Mouse (Mus musculus): ENCODE data around the gene Rfx2. TPM values are rescaled to one million over a fixed set of nuclear protein-coding genes. Genes with fewer than 3 reads are reported as not detected.

Rfx2 gene
- 7.6 and 7.7 TPM in 2 replicates for total RNA-seq (2017)

DNA sequence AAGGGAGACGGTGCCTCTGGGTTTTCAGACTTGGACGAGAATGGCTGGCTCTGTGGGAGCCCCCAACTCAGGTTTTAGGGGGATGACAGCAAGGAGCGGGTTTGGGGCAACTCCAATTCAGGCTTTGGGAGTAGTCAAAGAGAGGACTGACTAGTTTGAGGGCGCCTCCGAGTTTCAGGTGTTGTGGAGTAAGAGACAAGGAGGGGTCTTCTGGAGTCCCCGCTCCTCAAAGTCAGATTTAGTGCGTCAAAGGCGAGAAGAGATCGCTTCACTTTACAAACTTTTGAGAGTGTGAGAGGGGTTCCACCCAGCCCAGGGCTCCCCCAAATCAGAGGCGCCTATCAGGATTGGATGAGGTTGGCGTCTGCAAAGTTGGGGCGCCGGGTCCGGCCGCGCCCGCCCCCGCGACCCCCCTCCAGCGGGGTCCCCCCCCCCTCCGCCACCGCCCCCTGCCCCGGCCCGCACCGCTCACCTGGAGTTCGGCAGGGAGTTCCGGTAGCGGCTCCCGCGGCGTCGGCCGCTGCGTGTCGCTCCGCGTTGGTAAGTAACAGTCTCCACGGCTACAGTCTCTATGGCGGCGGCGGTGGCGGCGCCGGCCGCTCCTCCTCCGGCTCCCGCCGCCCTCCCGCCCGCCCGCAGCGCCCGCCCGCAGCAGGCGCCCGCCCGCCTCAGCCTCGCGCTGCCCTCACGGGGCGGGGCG, at the start of gene Rfx2:
Gene Rfx2 (minus strand): TSS at position 603 of the 700 bp plus-strand sequence.
- no peak for ATAC-seq (replicated peaks; ENCODE audit: low read depth, poor library complexity, severe bottlenecking)

DNA sequence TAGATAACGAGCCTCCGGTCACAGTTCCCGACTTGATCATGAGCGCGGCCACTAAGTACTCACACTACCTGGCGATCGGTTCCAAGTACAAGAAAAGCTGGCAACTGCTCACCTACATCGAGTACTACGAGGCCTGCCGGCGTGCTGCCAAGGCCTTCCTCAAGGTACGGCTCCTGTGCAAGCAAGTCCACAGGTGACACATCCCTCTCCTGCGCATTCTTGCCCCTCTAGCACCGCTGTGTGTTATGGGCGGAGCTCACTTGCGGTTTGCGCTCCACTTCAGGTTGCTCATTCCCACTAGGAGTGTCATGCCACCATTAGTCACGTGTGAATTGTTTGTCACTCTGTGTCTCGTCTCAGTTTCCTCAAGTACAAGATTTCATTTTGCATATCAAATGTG, 46.6 kb upstream of the Rfx2 start:
- ATAC-seq (replicated peaks; ENCODE audit: low read depth, poor library complexity, severe bottlenecking): no peak

DNA sequence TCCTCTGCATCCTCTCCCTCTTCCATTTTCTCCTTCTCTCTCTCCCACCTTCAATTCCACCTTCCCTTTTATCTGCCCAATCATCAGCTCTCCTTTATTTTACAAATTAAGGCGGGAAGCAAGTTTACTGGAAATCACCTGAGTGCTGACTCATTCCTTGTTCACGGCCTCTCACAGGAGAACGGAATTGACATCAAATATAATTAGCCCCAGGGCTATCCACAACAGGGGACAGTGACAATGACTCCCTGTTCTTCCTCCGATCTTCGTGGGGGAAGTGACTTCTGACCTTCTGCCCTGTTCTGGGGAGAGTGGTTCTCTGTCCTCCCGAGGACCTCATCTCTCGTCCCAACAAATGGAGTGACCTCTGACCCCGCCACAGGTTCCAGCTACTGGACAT, 46.2 kb upstream of the Rfx2 start:
- no peak for ATAC-seq (replicated peaks; ENCODE audit: low read depth, poor library complexity, severe bottlenecking)

DNA sequence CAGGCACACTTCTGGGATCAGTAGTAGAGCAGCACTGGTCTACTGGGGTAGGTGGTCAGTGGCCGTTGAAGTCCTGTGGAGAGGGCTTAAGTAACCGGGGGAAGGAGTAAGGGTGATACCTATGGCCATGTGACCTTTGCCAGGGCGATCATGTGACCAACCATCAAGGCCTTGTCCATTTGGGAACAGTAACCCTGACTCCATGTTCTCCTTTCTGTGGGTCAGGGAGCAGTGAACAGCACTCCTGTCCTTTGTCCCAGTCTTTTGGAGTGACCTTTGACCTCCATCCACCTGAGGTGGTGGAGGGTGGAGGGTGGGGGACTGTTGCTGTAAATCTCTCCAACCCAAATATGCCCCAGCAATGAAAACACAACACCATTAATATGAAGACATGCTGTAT, 45.7 kb upstream of the Rfx2 start:
- no peak for ATAC-seq (replicated peaks; ENCODE audit: low read depth, poor library complexity, severe bottlenecking)

DNA sequence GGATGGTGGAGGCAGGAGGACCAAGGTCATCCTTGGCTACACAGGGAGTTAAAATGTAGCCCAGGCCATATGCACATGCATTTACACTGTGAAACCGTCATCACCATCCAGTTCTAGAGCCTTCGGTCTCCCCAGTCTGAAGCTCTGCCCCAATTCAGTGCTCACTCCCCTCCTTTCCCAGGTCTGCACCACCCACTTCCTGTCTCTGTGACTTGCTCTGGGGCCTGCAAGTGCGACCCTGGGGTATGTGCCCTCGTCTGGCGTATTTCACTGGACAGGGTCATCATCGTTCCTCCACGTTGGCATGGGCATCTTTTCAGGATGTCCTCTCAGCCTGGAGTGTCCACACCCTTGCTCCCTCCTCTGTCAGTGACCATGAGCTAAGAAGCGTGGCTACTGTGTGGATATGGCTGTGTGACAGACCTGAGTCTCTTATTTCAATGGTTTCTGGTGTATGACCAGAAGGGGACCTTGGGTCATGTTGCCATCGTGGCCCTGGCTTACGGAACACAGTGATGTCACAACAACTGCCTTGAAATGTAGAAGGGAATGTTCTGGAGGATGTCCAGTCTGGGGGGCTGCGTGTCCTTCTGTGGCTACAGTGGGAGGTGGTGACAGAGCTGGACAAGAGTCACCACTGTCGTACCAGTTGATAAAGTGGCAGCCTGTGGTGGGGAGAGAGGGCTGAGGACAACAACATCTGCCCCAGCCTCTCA, 44.3 kb upstream of the Rfx2 start, which contains the start of gene 1700061G19Rik:
Gene 1700061G19Rik (plus strand): TSS at position 542 of the 716 bp plus-strand sequence.
- ATAC-seq (replicated peaks; ENCODE audit: low read depth, poor library complexity, severe bottlenecking): no peak

DNA sequence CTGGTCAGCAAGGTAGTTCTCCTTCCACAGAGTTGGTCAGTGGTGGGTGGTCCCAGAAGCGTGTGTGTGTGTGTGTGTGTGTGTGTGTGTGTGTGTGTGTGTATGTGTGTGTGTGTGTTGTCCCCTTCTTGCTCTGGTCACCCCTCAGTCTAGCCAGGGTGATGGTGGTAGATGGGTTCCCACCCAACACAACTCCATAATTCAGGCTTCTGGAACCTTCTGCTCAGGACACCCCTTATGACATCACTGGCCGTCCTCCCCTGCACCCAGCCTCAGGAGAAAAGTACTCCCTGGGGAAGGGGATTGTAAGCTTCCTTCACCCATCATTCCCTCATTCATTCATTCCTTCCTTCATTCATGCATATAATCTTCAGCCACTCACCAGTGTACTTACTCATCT, 43.4 kb upstream of the Rfx2 start, which contains the start of gene Acsbg2:
Gene Acsbg2 (minus strand): TSS at position 211 of the 400 bp plus-strand sequence.
- no peak for ATAC-seq (replicated peaks; ENCODE audit: low read depth, poor library complexity, severe bottlenecking)

DNA sequence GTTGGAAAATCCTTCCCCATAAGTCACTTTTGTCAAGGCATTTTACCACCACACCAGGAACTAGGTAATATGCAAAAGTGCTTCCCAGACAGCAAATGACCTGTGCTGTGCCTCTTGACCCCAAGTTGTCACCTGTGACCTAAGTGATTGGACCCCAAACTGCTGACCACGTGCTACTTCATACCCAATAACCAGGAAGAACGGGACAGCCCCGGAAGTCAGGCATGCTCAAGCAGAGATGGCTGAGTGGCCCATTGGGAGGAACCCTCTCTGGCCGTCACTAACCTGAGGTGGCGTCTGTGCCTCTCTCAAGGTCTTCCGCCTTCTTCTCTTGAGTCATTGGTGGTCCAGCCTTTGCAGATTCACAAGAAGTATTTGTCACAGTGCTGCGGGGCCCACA, 41.7 kb upstream of the Rfx2 start:
- ATAC-seq (replicated peaks; ENCODE audit: low read depth, poor library complexity, severe bottlenecking): no peak

DNA sequence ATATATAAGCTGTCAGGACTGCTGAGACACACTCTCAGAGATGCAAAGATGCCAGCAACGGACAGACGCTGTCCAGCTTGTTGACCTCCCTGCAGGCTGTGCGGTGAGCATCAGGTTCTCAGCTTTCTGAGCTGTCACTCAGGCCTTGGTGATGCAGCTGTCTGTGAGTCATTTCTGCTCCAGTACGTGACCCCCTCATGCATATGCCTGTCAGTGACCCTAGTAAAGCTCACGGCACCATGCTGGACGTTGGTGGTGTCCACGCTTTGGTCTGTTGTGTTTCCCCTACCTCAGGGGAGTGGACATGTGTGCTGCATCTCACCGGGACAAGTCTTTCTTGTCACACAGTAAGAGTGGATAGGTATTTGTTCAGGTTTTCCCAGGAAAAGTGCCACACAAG, 41.0 kb upstream of the Rfx2 start:
- no peak for ATAC-seq (replicated peaks; ENCODE audit: low read depth, poor library complexity, severe bottlenecking)

DNA sequence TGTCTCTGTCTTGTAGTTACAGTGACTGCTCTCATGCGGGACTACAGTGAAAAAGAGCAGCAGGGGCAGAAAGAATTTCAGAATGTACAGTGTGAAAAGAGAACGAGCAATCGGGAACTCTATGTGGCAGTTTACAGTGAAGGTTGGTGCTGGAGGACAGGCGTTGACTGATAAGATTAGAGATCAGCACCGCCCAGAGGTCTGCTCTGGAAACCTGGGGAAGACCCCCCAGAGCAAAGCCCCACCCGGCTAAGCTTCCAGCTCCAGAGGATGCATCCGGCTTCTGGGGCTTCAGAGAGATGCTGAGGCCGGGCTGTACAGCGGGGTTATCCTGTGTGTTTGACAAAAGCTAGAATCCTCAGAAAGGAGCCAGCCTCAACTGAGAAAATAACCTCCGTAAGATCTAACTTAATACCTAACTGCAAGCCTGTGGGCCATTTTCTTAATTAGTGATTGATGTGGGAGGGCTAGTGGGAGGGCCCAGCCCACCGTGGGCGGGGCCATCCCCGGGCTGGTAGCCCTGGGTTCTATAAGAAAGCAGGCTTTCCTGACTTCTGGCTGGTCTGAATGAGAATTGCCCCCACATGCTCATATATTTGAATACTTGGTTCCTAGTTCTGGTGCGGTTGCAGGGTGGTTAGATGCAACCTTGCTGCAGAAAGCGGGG, 39.6 kb upstream of the Rfx2 start:
- no peak for ATAC-seq (replicated peaks; ENCODE audit: low read depth, poor library complexity, severe bottlenecking)

DNA sequence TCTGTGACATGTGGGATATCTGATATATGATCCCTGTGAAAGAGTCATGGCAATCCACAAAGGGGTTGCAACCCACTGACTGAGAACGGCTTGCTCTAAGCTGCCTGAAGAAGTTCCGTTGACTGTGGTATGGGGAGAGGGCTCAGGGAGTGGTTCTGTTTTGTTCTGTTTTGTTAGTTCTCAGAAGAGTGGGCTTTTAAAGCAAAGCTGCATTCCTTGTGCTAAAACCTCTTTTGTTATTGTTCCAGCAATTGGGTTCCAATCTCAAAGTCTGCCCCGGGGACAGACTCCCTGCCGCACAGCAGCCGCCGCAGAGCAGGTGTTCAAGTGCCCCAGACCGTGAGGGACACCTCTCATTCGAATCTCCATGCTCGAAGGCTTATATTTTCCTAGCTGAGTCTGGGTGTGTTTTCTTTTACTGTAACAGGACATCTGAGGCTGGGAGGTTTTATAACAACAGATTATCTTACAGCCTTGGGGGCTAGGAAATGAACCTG, 38.7 kb upstream of the Rfx2 start:
- no peak for ATAC-seq (replicated peaks; ENCODE audit: low read depth, poor library complexity, severe bottlenecking)

DNA sequence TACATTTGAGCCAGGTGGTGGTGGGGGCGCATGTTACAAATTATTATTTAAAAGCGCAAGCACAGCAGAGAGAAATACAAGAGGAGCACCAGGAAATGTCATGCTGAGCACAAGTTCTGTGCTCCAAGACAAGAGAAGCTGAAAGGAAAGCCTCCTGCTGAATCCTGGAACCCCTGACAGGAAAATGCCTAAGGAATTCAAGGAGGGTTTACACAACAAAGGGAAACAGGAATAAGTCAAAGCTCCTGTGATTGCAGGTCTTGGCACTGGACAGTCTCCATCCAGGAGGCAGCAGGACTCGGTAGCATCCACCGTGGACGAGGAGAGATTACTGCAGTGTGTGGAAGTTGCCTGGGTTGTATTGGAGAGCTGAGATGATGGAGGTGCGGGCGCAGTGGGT, 35.3 kb upstream of the Rfx2 start:
- ATAC-seq (replicated peaks; ENCODE audit: low read depth, poor library complexity, severe bottlenecking): no peak

DNA sequence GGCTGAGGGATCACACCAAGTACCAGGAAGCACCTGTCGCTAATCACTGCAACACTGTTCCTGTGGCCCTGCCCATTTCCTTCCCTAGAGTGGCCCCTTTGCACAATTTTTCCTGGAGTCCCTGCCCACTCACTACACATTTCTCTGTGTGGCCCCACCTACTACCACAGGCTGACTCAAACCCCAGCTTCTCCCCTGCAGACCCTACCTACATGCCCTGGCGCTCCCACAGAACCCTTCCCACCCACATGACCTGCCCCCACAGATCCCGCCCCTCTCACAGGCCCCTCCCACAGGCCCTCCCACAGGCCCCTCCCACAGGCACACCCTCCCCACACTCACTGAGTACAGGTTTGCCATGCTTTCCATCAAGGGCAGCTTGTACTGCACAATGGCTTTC, 30.4 kb upstream of the Rfx2 start:
- peak; percentile 85 for ATAC-seq (replicated peaks; ENCODE audit: low read depth, poor library complexity, severe bottlenecking)

DNA sequence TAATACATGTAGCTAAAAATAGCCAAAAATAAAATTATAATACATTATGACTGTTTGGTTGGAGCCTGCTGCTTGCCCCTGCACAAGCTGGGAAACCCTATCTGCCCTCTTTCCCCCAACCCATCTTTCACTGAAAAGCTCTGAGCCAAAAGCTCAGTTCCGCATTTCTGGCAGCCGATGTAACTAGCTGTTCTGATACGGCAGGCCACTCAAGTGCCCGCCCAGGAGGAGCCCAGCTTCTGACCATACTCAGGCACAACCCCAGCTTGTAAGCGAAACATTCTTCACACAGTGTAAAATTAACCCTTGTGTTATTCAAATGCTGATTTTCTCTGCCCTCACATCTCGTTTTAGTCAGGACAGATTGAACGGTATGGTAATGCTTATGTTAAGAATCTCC, 28.1 kb upstream of the Rfx2 start:
- ATAC-seq (replicated peaks; ENCODE audit: low read depth, poor library complexity, severe bottlenecking): peak; percentile 64

DNA sequence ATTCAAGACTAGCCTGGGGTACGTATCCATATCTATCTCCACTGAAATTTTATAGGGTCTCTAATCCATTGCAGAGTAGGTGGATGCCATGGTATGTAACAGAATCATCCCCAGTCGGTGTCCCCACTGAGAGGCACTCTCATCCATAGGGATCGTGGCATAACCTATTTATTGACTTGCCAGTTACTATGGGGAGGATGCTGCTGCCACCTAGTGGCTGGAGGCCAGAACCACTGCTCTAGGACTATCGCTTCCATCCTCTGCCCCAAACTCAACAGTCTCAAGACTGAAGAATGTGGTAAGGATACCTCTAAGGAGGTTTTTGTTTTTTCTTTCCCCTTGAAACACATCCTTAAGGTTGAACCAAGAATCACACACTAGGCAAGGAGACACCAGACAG, 27.4 kb upstream of the Rfx2 start:
- peak; percentile 27; the same call in 1 of the 2 replicates for ATAC-seq (replicated peaks; ENCODE audit: low read depth, poor library complexity, severe bottlenecking)

DNA sequence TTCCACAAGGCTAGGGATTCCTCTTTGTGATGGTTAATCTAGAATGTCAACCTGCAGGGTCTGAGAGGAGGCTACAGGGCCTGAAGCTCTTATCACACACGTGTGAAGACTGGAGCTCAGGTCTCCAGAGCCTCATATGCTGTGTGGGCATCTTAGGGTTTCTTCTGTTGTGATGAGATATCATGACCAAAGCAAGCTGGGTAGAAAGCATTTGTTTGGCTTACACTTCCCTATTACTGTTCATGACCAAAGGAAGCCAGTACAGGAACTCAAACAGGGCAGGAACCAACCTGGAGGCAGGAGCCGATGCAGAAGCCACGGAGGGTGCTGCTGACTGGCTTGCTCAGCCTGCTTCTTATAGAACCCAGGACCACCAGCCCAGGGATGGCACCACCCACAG, 24.6 kb upstream of the Rfx2 start:
- ATAC-seq (replicated peaks; ENCODE audit: low read depth, poor library complexity, severe bottlenecking): peak; percentile 30; the same call in 1 of the 2 replicates

DNA sequence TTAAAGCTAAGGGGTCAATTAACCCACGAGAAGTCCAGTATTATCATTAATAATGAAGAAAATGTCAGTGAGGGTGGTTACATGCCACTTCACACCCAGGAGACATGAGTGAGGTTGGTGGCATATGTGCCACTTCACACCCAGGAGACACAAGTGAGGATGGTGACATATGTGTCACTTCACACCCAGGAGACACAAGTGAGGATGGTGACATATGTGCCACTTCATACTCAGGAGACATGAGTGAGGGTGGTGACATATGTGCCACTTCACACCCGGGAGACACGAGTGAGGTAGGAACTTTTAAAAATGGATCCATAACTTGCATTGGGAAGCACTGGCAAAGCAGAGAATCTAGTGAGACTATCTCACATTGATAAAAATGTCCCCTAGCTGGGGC, 20.4 kb upstream of the Rfx2 start:
- no peak for ATAC-seq (replicated peaks; ENCODE audit: low read depth, poor library complexity, severe bottlenecking)

DNA sequence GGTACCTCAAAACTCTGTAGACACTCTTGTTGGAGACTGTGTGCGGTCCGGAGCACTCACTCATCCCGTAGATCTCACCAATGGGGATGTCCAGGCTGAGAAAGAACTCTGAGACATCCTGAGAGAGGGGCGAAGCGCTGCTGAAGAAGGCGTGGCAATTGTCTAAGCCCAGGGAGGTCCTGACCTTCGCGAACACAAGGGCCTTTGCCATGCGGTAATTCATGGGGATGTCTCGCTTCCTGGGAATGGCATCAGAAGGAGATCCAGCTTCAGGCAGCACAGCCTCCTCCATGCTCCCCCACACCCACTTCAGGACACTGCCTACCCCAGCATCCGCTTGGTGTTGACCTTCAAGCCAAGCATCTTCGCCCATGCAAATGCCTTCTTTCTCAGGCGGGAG, 18.9 kb upstream of the Rfx2 start:
- ATAC-seq (replicated peaks; ENCODE audit: low read depth, poor library complexity, severe bottlenecking): no peak

DNA sequence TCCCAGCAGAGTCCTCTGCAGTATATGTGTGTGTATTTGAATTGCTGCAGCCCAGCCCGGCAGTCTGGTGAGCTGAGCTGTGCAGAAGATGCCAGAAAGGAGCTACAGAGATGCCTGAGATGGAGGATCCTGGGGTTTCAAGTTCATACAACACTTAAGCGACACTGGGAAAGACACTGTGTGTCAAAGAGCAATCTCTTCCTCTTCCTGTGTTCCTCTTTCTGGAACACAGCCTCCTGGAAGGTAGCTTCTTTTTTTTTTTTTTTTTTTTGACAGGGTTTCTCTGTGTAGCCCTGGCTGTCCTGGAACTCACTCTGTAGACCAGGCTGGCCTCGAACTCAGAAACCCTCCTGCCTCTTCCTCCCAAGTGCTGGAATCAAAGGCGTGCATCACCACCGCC, 18.0 kb upstream of the Rfx2 start:
- ATAC-seq (replicated peaks; ENCODE audit: low read depth, poor library complexity, severe bottlenecking): no peak

DNA sequence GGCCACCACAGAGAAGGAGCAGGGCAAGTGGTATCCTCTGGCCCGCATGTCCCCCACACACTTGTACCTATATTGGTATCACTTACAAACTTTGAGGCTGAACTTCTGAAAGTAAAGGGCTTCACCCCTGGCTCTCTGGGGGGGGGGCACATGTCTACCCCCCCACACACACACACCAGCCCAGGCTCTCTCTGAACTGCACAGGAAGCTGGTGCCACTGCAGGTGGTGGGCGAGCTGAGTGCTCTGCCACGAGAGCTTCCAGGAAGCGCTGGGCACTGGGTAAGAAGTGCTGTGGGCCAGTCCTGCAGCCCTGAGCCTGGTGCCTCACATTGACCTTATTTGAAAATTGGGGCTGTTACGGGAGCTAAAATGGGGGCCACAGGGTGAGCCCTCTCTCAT, 12.9 kb upstream of the Rfx2 start:
- ATAC-seq (replicated peaks; ENCODE audit: low read depth, poor library complexity, severe bottlenecking): peak; percentile 38; the same call in 1 of the 2 replicates

DNA sequence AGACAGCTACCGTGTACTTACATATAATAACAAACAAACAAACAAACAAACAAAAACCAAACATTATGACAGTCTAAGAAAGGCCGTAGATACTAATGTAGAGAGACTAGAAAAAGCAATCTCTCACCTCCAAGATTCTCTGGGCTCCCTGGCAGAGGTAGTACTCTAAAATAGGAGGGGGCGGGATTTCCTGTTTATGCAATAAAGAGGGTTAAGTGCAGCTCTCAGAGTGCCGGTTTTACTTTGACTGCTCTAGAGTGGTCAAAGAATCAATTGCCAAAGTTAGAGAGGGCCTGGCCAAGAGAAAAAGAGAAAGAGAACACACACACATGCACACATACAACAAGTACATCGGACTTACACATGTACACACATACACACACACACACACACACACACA, 11.4 kb upstream of the Rfx2 start:
- ATAC-seq (replicated peaks; ENCODE audit: low read depth, poor library complexity, severe bottlenecking): peak; percentile 42; the same call in 1 of the 2 replicates

DNA sequence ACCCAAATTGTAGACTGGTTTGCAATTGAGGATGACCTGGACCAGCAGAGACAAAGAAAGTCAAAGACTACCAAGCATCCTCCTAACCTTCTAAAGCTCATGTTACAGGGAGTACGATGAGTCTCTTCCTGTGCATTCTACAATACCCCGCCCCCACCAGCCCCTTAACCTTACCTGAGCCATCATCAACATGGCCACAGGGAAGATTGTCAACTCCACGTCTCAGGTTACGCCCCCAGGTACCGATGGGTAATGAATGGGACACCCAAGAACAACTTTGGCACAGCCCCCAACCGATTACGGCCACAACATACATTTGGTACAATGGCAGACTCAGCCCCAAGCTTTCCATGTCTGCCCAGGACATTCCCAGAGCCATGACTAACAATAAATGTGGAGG, 9.7 kb upstream of the Rfx2 start:
- ATAC-seq (replicated peaks; ENCODE audit: low read depth, poor library complexity, severe bottlenecking): no peak
